Mouse (Mus musculus): ENCODE results near the gene Katnbl1.
"Not testable (repeated sequence)": the region's sequence is repeated elsewhere in the genome, so short reads cannot be mapped to it uniquely, and the experiment has no call there.

Katnbl1 gene

DNA sequence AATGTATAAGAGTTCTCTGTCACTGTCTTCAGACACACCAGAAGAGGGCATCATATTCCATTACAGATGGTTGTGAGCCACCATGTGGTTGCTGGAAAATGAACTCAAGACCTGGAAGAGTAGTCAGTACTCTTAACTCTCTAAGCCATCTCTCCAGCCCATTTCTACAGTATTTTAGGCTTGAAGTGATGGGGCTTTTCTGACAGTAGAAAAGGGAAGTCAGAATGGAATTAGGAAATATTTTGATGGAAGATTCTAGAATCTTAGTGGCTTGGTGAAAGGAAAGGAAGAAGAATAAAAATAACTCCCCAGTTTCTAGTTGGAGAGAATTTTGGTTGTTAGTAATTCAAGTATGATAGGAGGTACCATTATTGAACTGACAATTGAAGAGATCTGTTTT lies 14.9 kb downstream of the Katnbl1 start:
- DNase-seq, result no peak

DNA sequence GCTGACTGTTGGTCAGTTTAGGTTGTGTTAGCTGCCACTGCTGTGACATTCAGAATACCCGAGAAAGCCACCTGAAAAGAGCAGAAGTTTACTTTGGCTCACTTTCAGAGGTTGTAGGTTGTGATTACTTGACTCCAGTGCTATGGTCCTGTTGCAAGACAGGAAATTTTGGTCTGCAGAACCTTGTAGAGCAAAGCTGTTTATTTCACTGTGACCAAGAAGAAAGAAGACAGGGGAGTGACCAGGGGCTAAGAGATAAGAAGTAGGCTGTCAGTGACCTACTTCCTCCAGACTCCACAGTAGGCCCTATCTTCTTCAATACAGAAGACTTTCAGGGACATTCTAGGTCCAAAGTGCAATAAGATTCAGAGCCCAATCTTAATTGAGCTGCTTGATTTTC lies 17.6 kb downstream of the Katnbl1 start:
- no peak for DNase-seq

DNA sequence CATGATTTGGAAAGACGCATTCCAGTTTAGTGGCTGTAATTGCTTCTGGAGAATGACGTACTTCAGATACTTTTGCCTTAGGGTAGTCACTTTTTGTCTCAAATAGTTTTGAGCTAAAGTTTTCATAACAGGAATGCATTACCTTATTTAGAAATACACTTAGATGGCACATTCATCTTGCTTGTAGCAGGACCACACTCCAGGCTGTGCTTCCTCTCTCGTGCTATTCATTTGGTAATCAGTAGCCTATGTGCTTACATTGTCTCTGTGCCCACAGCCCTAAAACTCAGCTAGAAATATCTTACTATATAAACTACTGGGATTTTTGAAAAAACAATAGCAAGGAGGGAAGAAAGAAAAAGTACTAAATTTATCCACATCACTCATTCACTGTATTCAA lies 28.0 kb downstream of the Katnbl1 start:
- DNase-seq, result no peak

DNA sequence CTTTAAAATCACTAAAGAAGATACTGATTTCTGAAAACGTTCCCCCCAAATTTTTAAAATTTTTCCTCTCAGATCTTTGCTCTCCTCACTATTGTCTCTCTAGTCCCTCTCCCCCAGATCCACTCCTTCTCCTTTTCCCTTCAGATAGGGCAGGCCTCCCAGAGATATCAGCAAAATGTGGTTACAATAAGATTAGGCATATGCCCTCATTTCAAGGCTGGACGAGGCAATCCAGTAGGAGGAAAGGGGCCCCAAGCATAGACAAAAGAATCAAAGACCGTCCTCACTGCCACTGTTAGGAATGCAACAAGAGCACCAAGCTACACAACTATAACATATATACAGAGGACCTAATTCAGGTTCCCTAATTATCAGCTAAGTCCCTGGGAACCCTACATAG lies 46.3 kb downstream of the Katnbl1 start:
- DNase-seq, result no peak

DNA sequence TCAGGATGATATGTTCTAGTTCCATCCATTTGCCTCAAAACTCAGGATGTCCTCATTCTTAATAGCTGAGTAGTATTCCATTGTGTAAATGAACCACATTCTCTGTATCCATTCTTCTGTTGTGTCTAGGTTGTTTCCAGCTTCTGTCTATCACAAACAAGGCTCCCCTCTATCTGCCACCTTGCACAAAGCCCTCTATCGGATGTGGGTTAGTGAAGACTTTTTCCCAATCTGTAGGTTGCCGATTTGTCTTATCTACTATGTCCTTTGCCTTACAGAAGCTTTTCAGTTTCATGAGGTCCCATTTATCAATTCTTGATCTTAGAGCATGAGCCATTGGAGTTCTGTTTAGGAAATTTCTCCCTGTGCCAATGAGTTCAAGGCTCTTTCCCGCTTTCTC lies 49.5 kb downstream of the Katnbl1 start:
- DNase-seq, result not testable (repeated sequence)

DNA sequence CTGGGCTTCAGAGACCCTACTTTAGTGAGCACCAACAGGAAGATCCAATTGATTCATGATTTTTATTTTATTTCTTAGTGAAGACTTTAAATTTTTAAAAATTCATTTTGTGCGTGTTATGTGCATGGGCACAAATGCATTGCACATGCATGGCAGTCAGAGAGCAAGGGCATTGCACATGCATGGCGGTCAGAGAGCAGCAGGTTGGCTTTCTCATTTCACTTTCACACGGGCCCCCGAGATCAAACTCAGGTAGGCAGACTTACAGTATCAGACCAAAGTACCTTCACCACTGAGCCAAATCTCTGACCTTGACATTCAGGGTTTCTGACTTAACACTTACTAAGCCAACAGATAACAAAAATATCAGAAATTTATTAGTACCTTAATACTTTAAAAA lies 50.7 kb downstream of the Katnbl1 start:
- no peak for DNase-seq

- no peak for DNase-seq
Measured at GRCm38 (mm10) chr2:112430403-112430802, 51.4 kb downstream of the Katnbl1 start.

- no peak for DNase-seq
Measured at GRCm38 (mm10) chr2:112432523-112432922, 53.5 kb downstream of the Katnbl1 start.

DNA sequence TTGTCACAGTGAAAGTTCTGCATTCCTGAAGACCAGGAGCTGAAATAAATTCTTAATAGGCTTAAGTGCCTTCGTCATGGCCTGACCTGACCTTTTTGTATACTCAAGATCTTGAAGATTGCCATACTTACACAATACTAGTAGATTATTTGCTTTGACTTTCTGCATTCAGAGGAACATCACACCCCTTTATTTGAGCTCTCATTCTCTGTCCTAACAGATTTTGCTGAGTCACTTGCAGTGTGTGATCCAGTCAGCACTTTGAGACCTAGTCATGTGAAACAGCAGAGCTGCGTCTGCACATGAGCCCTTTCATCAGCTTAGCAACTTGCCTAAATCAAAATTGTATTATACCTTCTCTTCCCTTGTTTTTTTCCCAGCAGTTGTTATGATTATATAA lies 54.3 kb downstream of the Katnbl1 start:
- DNase-seq, result no peak

- DNase-seq, result no peak
Measured at GRCm38 (mm10) chr2:112436292-112436691, 57.3 kb downstream of the Katnbl1 start.

DNA sequence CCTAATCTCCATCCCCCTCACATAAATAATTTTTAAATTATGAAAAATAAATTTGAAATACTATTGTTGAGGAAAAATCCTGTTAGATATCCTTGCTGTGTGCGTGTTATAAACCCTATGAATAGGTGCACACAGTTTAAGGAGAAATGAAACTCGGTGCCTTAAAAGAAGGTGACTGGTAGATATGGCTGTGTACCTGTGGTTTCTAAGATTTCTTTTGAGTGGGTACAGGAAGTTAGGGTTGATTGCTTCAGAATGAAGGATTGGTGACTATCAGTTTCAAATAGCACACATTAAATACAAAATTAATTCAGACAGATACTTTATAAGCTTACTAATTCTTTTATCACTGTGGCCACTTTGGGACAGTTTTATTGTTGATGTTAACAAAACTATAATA lies 58.6 kb downstream of the Katnbl1 start:
- DNase-seq, result no peak

DNA sequence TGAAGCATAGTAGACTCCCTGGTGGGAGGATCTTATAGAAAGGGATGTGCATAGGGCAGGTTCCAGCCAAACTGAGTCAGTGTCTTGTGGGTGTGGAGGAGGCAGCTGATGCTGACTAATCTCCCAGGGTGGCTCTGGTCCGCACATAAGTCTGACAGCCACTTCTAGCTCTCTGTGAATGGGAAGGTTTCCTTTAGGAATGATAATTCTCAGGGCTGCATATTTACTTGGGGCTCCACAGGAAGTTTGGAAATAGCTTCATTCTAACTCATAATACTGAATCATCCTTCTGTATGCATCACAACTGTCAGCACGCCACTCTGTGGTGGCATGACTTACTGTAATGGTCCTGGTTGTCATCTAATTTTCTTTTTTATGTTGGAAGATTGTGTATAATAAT lies 64.5 kb downstream of the Katnbl1 start:
- no peak for DNase-seq

DNA sequence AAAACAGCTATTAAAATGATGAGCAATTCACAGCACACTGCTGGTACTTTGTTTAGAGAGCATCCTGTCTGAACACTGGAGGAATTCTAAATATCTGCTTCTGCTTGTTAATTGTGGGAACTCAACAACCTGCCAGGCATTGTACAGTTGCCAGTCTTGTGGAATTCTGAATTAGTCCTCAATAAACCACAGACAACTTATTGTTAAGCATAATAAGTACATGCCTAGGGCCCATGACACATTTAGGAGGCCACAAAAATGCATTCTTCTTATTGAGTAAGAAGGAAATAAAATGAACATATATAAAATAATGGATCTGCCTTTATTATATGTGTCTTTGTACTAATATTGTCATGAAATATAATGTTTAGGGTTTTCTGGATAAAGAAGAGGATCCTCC lies 66.5 kb downstream of the Katnbl1 start:
- DNase-seq, result no peak

- not testable (repeated sequence) for DNase-seq
Measured at GRCm38 (mm10) chr2:112448046-112448445, 69.0 kb downstream of the Katnbl1 start.

DNA sequence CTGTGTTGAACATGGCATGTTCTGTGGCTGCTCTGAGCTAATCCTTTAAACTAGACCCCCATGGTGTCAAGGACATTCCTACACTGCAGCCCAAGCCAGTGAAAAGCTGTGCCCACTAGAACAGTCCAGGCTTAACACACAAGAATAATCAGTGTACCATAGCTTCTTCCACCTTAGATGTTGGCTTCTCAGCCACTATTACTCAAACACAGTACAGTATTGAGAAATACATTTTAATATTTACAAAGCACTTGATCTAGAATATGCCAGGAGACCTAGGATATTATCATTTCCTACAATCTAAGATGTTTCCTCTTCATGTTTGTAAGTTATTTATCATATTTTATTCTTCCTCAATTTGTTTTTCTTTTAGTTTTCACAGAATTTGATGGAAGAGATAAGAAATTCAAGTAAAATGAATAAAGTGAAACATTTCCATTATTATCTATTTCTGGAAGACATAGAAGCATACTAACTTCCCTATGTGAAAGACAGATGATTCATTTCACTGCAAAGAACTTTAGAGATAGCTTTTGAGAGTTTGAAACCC lies 69.6 kb downstream of the Katnbl1 start:
- DNase-seq, result no peak

GRCm38 (mm10) chr2:112449597-112450296 lies 70.7 kb downstream of the Katnbl1 start:
- peak; percentile 30 for DNase-seq

DNA sequence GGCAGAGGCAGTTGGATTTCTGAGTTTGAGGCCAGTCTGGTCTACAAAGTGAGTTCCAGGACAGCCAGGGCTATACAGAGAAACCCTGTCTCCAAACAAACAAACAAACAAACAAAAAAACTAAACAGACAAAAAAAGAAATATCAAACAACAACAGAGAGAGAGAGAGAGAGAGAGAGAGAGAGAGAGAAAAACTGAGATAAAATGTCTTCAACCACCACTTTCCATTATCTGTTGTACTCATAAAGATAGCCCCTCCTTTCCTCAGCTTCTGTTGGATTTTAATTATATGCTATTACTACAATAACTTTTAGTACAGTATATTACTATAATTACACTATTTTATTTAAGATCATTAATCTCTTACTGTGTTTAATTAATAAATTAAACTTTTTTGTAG lies 73.5 kb downstream of the Katnbl1 start:
- DNase-seq, result not testable (repeated sequence)

GRCm38 (mm10) chr2:112454125-112454861 lies 75.3 kb downstream of the Katnbl1 start:
- DNase-seq, result no peak

- DNase-seq, result peak; percentile 98
Measured at GRCm38 (mm10) chr2:112454862-112455564, 76.0 kb downstream of the Katnbl1 start, which contains the start of gene Emc7. Gene Emc7, plus strand, starts transcription at chr2:112454997.

- no peak for DNase-seq
Measured at GRCm38 (mm10) chr2:112460557-112460956, 81.5 kb downstream of the Katnbl1 start.

Data from thymus, postnatal 14 days (tissue).